ENCODE assay signal across 11 mouse cellular contexts in the genomic region with DNA sequence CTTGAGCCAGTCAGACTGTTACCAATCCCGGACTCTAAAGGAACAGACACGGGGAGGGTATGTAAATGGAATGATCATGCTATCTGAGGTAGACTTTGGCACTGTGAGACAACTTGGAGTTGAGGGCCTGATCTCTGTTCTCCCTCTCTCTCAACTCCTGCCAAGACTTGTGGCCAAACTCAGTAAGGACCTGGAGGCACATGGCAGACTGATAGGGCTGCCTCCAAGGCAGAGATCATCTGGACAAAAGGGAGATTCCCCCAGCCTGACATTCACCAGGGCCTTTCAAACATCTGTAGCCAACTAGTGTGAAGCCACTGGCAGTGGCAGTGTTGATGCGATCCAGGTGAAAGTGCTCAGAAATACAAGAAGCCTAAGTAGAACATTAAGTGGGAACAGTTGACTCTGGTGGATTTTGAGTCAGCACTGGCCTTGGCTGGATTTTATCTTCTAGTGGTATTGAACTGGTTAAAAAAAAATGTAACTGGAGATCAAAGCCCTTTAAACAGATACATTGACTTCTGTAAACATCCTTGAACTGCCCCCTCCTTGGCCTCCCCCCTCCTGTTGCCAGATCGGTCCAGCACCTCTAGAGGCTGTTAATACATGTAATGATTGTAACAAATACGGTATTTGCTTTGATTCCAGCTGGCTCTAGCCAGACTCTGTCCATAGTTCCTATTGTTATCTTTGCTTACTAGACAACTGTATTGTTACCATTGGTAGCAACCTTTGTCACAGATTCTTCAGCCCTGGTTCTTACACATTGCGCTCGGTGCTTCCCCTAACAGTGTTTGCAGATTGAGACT.
DNase-seq lines count a peak whose midpoint lies in the region; ATAC-seq and TF ChIP-seq lines count a peak whose summit lies in the region.
"Had no signal": no experiment of that assay in that cellular context is flagged by ENCODE, and none has a peak within 500 bp of the region (broad histone marks: within the 10 kb centered on the region; RNA-seq: fewer than 3 reads in every experiment).

No protein-coding gene starts in this region.

- H3K36me3 ChIP-seq in CH12.LX (replicated peaks in 1 of 2; ENCODE audit: control insufficient read depth in 1 of 2, insufficient read depth in 1 of 2, low read length in 1 of 2): peaks cover 36 to 78% of the 10 kb centered on the region in 2 experiments
- H3K36me3 ChIP-seq in heart, embryonic 15.5 days: no peaks in the 10 kb centered on the region
- H3K36me3 ChIP-seq in hindbrain, embryonic 13.5 days: no peaks in the 10 kb centered on the region
- no peaks in the 10 kb centered on the region for H3K36me3 ChIP-seq in midbrain, embryonic 14.5 days (ENCODE audit: control insufficient read depth, insufficient read depth, low read length)
- H3K36me3 ChIP-seq: neural tube, embryonic 12.5 days had no signal

- H3K4me2 ChIP-seq in CH12.LX (ENCODE audit: insufficient read depth, low read depth, poor library complexity, severe bottlenecking): no peak overlapping the region
- H3K4me2 ChIP-seq in heart, embryonic 15.5 days: no peak overlapping the region
- no peak overlapping the region for H3K4me2 ChIP-seq in hindbrain, embryonic 13.5 days
- no peak overlapping the region for H3K4me2 ChIP-seq in midbrain, embryonic 14.5 days (ENCODE audit: low read length)
- H3K4me2 ChIP-seq: neural tube, embryonic 12.5 days had no signal

- H3K4me1 ChIP-seq in CH12.LX (ENCODE audit: control insufficient read depth in 1 of 2, insufficient read depth in 2 of 2): peaks cover 30 to 67% of the 10 kb centered on the region in 2 experiments
- H3K4me1 ChIP-seq in heart, embryonic 15.5 days (replicated peaks): peaks cover 24% of the 10 kb centered on the region
- H3K4me1 ChIP-seq in hindbrain, embryonic 13.5 days (replicated peaks): no peaks in the 10 kb centered on the region
- no peaks in the 10 kb centered on the region for H3K4me1 ChIP-seq in midbrain, embryonic 14.5 days (ENCODE audit: control insufficient read depth, insufficient read depth, low read length)
- H3K4me1 ChIP-seq: neural tube, embryonic 12.5 days had no signal

- no peaks in the 10 kb centered on the region for H3K9me3 ChIP-seq in CH12.LX (replicated peaks; ENCODE audit: low read length)
- H3K9me3 ChIP-seq in heart, embryonic 15.5 days (replicated peaks): no peaks in the 10 kb centered on the region
- H3K9me3 ChIP-seq in hindbrain, embryonic 13.5 days: no peaks in the 10 kb centered on the region
- H3K9me3 ChIP-seq in midbrain, embryonic 14.5 days (ENCODE audit: control insufficient read depth, low read length): no peaks in the 10 kb centered on the region
- H3K9me3 ChIP-seq: neural tube, embryonic 12.5 days had no signal

- H3K27me3 ChIP-seq in CH12.LX (replicated peaks): no peaks in the 10 kb centered on the region
- no peaks in the 10 kb centered on the region for H3K27me3 ChIP-seq in heart, embryonic 15.5 days
- H3K27me3 ChIP-seq in hindbrain, embryonic 13.5 days: no peaks in the 10 kb centered on the region
- H3K27me3 ChIP-seq in midbrain, embryonic 14.5 days (ENCODE audit: control insufficient read depth, insufficient read depth, low read length): no peaks in the 10 kb centered on the region
- H3K27me3 ChIP-seq: neural tube, embryonic 12.5 days had no signal

- TF ChIP-seq CTCF in CH12.LX (conservative IDR thresholded peaks at IDR 0.05 in 1 of 2, IDR thresholded peaks at IDR 0.05 in 1 of 2; ENCODE audit: low read depth in 2 of 2, low read length in 2 of 2): no peak

- H3K9ac ChIP-seq in CH12.LX (ENCODE audit: insufficient read depth, low read depth): no peak overlapping the region
- H3K9ac ChIP-seq in heart, embryonic 15.5 days: no peak overlapping the region
- H3K9ac ChIP-seq in hindbrain, embryonic 13.5 days: no peak overlapping the region
- H3K9ac ChIP-seq in midbrain, embryonic 14.5 days (replicated peaks; ENCODE audit: low read length): no peak overlapping the region
- H3K9ac ChIP-seq: neural tube, embryonic 12.5 days had no signal

- dilution Hi-C loops in CH12.LX (cut with MboI; ENCODE audit: extremely low pct_ligation_motif_present, extremely low pct_unique_long_range_greater_than_20kb, low sequenced_read_pairs): no loop called here

- peaks cover 72% of the 10 kb centered on the region for H3K79me2 ChIP-seq in CH12.LX (replicated peaks; ENCODE audit: control insufficient read depth, extremely low read depth, insufficient read depth, poor library complexity, severe bottlenecking)

- WGBS in heart, embryonic 15.5 days: 56% methylated on average over 7 of the region's 7 CpGs
- WGBS in hindbrain, embryonic 13.5 days: 72% methylated on average over 7 of the region's 7 CpGs
- 78% methylated on average over 7 of the region's 7 CpGs for WGBS in midbrain, embryonic 14.5 days

- no peak overlapping the region for H3K4me3 ChIP-seq in CH12.LX (replicated peaks in 1 of 3; ENCODE audit: low read depth in 2 of 3, low read length in 2 of 3, poor library complexity in 1 of 3)
- H3K4me3 ChIP-seq in heart, embryonic 15.5 days: no peak overlapping the region
- H3K4me3 ChIP-seq in hindbrain, embryonic 13.5 days: no peak overlapping the region
- H3K4me3 ChIP-seq in midbrain, embryonic 14.5 days (replicated peaks; ENCODE audit: low read depth, low read length): no peak overlapping the region
- H3K4me3 ChIP-seq: neural tube, embryonic 12.5 days had no signal

- no peak for TF ChIP-seq POLR2A in CH12.LX (IDR thresholded peaks at IDR 0.05; ENCODE audit: low read depth, low read length)

- no peak for TF ChIP-seq EP300 in CH12.LX (IDR thresholded peaks at IDR 0.05; ENCODE audit: low read length)

- H3K27ac ChIP-seq in CH12.LX (ENCODE audit: insufficient read depth, low read depth): peak overlapping the region; percentile 50; the same call in 1 of the 2 replicates
- H3K27ac ChIP-seq in heart, embryonic 15.5 days: no peak overlapping the region
- H3K27ac ChIP-seq in hindbrain, embryonic 13.5 days: no peak overlapping the region
- H3K27ac ChIP-seq in midbrain, embryonic 14.5 days (replicated peaks; ENCODE audit: low read depth, low read length): no peak overlapping the region
- H3K27ac ChIP-seq: neural tube, embryonic 12.5 days had no signal

- in situ Hi-C loops in CH12.LX (cut with MboI; ENCODE audit: low pct_ligation_motif_present, low pct_unique_long_range_greater_than_20kb, low sequenced_read_pairs): no loop called here

- DNase-seq in 3T3-L1 (ENCODE audit: low read depth, low spot score) (peak; percentile 27), CH12.LX (ENCODE audit: extremely low read depth) (peak; percentile 43)
- peak; percentile 64 for DNase-seq in lung, postnatal 10 days
- DNase-seq in midbrain, embryonic 14.5 days: no peak
- DNase-seq: adrenal gland, adult 2 months; cerebellum, adult 11 months; kidney, postnatal 25 days had no signal

- 0 out of 2 replicates have a peak, but pooled peaks have one; percentile 29 for ATAC-seq in heart, embryonic 15.5 days (replicated peaks; ENCODE audit: insufficient number of reproducible peaks, insufficient read depth, low FRiP score, low read depth)
- ATAC-seq in hindbrain, embryonic 13.5 days (ENCODE audit: low FRiP score): no peak
- no peak for ATAC-seq in granulocyte monocyte progenitor cell, adult 5-6 weeks (replicated peaks; ENCODE audit: poor library complexity, severe bottlenecking)
- ATAC-seq in midbrain, embryonic 14.5 days (ENCODE audit: low FRiP score, low TSS enrichment): no peak

- TF ChIP-seq RAD21 in CH12.LX (IDR thresholded peaks at IDR 0.05; ENCODE audit: low read depth, low read length): no peak

TF ChIP-seq in CH12.LX, 34 proteins besides CTCF, POLR2A, EP300 and RAD21:
- TF ChIP-seq RCOR1 (conservative IDR thresholded peaks at IDR 0.05; ENCODE audit: low read depth, low read length) (no peak), MYC (IDR thresholded peaks at IDR 0.05; ENCODE audit: low read depth, low read length) (no peak), UBTF (IDR thresholded peaks at IDR 0.05; ENCODE audit: low read depth, low read length) (no peak), USF2 (conservative IDR thresholded peaks at IDR 0.05; ENCODE audit: low read depth, low read length) (no peak), E2F4 (IDR thresholded peaks at IDR 0.05; ENCODE audit: insufficient replicate concordance, low read depth, low read length) (no peak), MXI1 (IDR thresholded peaks at IDR 0.05; ENCODE audit: low read depth, low read length) (no peak), NRF1 (IDR thresholded peaks at IDR 0.05; ENCODE audit: low read depth, low read length) (no peak), TCF12 (IDR thresholded peaks at IDR 0.05; ENCODE audit: low read depth, low read length) (no peak), CHD2 (IDR thresholded peaks at IDR 0.05; ENCODE audit: low read length) (no peak), NELFE (IDR thresholded peaks at IDR 0.05; ENCODE audit: low read depth, low read length) (no peak), GABPA (IDR thresholded peaks at IDR 0.05; ENCODE audit: insufficient replicate concordance, low read depth, low read length) (no peak), ZNF384 (IDR thresholded peaks at IDR 0.05; ENCODE audit: low read depth, low read length) (no peak), CHD1 (IDR thresholded peaks at IDR 0.05; ENCODE audit: low read depth, low read length) (no peak), BHLHE40 (IDR thresholded peaks at IDR 0.05; ENCODE audit: low read depth, low read length) (no peak), IRF4 (IDR thresholded peaks at IDR 0.05; ENCODE audit: low read depth, low read length) (no peak), JUND (conservative IDR thresholded peaks at IDR 0.05; ENCODE audit: low read depth, low read length) (no peak), MEF2A (IDR thresholded peaks at IDR 0.05; ENCODE audit: borderline replicate concordance, low read depth, low read length) (no peak)
